Mouse (Mus musculus): ENCODE measurements around the gene Tm4sf5. TPM values are rescaled to one million over a fixed set of nuclear protein-coding genes. Genes with fewer than 3 reads are reported as not detected.

Gene Tm4sf5
- polyA plus RNA-seq, 1 experiment: 1.8 TPM

- Histone ChIP-seq H3K4me1 (ENCODE audit: control insufficient read depth, insufficient read depth, low read length) (peaks cover 2% of the 10 kb centered on the region), H3K36me3 (ENCODE audit: control insufficient read depth, insufficient read depth, low read length, poor library complexity, severe bottlenecking) (no peaks in the 10 kb centered on the region), H3K9me3 (replicated peaks; ENCODE audit: control insufficient read depth, insufficient read depth, low read length, poor library complexity, severe bottlenecking) (no peaks in the 10 kb centered on the region), H3K27me3 (ENCODE audit: control insufficient read depth, insufficient read depth, low read length, poor library complexity, severe bottlenecking) (no peaks in the 10 kb centered on the region), H3K27ac (ENCODE audit: insufficient read depth, low read length) (no peak overlapping the region), H3K4me3 (ENCODE audit: low read depth, low read length) (no peak overlapping the region), H3K9ac (ENCODE audit: low read depth, poor library complexity, severe bottlenecking) (no peak overlapping the region)
- TF ChIP-seq EP300 (IDR thresholded peaks at IDR 0.05; ENCODE audit: insufficient read depth, low read depth, low read length) (no peak), POLR2A (IDR thresholded peaks at IDR 0.05; ENCODE audit: insufficient read depth, low read length) (no peak), CTCF (IDR thresholded peaks at IDR 0.05; ENCODE audit: low read depth, low read length) (no peak)
Measured at GRCm38 (mm10) chr11:70512709-70513342, 7.8 kb downstream of the Tm4sf5 start.

- H3K4me3 ChIP-seq (ENCODE audit: low read depth, low read length): no peak overlapping the region
- H3K27me3 ChIP-seq (ENCODE audit: control insufficient read depth, insufficient read depth, low read length, poor library complexity, severe bottlenecking): no peaks in the 10 kb centered on the region
- TF ChIP-seq EP300 (IDR thresholded peaks at IDR 0.05; ENCODE audit: insufficient read depth, low read depth, low read length) (no peak), POLR2A (IDR thresholded peaks at IDR 0.05; ENCODE audit: insufficient read depth, low read length) (no peak), CTCF (IDR thresholded peaks at IDR 0.05; ENCODE audit: low read depth, low read length) (no peak)
- no peak overlapping the region for H3K27ac ChIP-seq (ENCODE audit: insufficient read depth, low read length)
- H3K9ac ChIP-seq (ENCODE audit: low read depth, poor library complexity, severe bottlenecking): no peak overlapping the region
- no peaks in the 10 kb centered on the region for H3K36me3 ChIP-seq (ENCODE audit: control insufficient read depth, insufficient read depth, low read length, poor library complexity, severe bottlenecking)
- peaks cover 2% of the 10 kb centered on the region for H3K4me1 ChIP-seq (ENCODE audit: control insufficient read depth, insufficient read depth, low read length)
- no peaks in the 10 kb centered on the region for H3K9me3 ChIP-seq (replicated peaks; ENCODE audit: control insufficient read depth, insufficient read depth, low read length, poor library complexity, severe bottlenecking)
Measured at GRCm38 (mm10) chr11:70513520-70513919, 8.5 kb downstream of the Tm4sf5 start.

- peaks cover 2% of the 10 kb centered on the region for H3K4me1 ChIP-seq (ENCODE audit: control insufficient read depth, insufficient read depth, low read length)
- TF ChIP-seq CTCF (IDR thresholded peaks at IDR 0.05; ENCODE audit: low read depth, low read length): no peak
- TF ChIP-seq EP300 (IDR thresholded peaks at IDR 0.05; ENCODE audit: insufficient read depth, low read depth, low read length): no peak
- TF ChIP-seq POLR2A (IDR thresholded peaks at IDR 0.05; ENCODE audit: insufficient read depth, low read length): no peak
- no peaks in the 10 kb centered on the region for H3K9me3 ChIP-seq (replicated peaks; ENCODE audit: control insufficient read depth, insufficient read depth, low read length, poor library complexity, severe bottlenecking)
- H3K9ac ChIP-seq (ENCODE audit: low read depth, poor library complexity, severe bottlenecking): no peak within 1 kb of the TSS
- H3K36me3 ChIP-seq (ENCODE audit: control insufficient read depth, insufficient read depth, low read length, poor library complexity, severe bottlenecking): no peaks in the 10 kb centered on the region
- no peak within 1 kb of the TSS for H3K4me3 ChIP-seq (ENCODE audit: low read depth, low read length)
- H3K27me3 ChIP-seq (ENCODE audit: control insufficient read depth, insufficient read depth, low read length, poor library complexity, severe bottlenecking): no peaks in the 10 kb centered on the region
- H3K27ac ChIP-seq (ENCODE audit: insufficient read depth, low read length): no peak within 1 kb of the TSS
Measured at GRCm38 (mm10) chr11:70514288-70514687, 9.2 kb downstream of the Tm4sf5 start, which contains the start of gene Vmo1. Gene Vmo1, minus strand, starts transcription at chr11:70514616.

- H3K9ac ChIP-seq (ENCODE audit: low read depth, poor library complexity, severe bottlenecking): no peak overlapping the region
- H3K36me3 ChIP-seq (ENCODE audit: control insufficient read depth, insufficient read depth, low read length, poor library complexity, severe bottlenecking): no peaks in the 10 kb centered on the region
- H3K4me1 ChIP-seq (ENCODE audit: control insufficient read depth, insufficient read depth, low read length): peaks cover 2% of the 10 kb centered on the region
- TF ChIP-seq POLR2A (IDR thresholded peaks at IDR 0.05; ENCODE audit: insufficient read depth, low read length) (no peak), CTCF (IDR thresholded peaks at IDR 0.05; ENCODE audit: low read depth, low read length) (no peak), EP300 (IDR thresholded peaks at IDR 0.05; ENCODE audit: insufficient read depth, low read depth, low read length) (no peak)
- H3K9me3 ChIP-seq (replicated peaks; ENCODE audit: control insufficient read depth, insufficient read depth, low read length, poor library complexity, severe bottlenecking): no peaks in the 10 kb centered on the region
- H3K27me3 ChIP-seq (ENCODE audit: control insufficient read depth, insufficient read depth, low read length, poor library complexity, severe bottlenecking): no peaks in the 10 kb centered on the region
- no peak overlapping the region for H3K27ac ChIP-seq (ENCODE audit: insufficient read depth, low read length)
- H3K4me3 ChIP-seq (ENCODE audit: low read depth, low read length): no peak overlapping the region
Measured at GRCm38 (mm10) chr11:70516352-70516751, 11.3 kb downstream of the Tm4sf5 start.

GRCm38 (mm10) chr11:70518436-70518835 lies 13.4 kb downstream of the Tm4sf5 start:
- Histone ChIP-seq H3K9ac (ENCODE audit: low read depth, poor library complexity, severe bottlenecking) (no peak overlapping the region), H3K27me3 (ENCODE audit: control insufficient read depth, insufficient read depth, low read length, poor library complexity, severe bottlenecking) (no peaks in the 10 kb centered on the region), H3K4me1 (ENCODE audit: control insufficient read depth, insufficient read depth, low read length) (peaks cover 2% of the 10 kb centered on the region), H3K36me3 (ENCODE audit: control insufficient read depth, insufficient read depth, low read length, poor library complexity, severe bottlenecking) (no peaks in the 10 kb centered on the region), H3K4me3 (ENCODE audit: low read depth, low read length) (no peak overlapping the region), H3K27ac (ENCODE audit: insufficient read depth, low read length) (no peak overlapping the region), H3K9me3 (replicated peaks; ENCODE audit: control insufficient read depth, insufficient read depth, low read length, poor library complexity, severe bottlenecking) (no peaks in the 10 kb centered on the region)
- TF ChIP-seq CTCF (IDR thresholded peaks at IDR 0.05; ENCODE audit: low read depth, low read length) (no peak), POLR2A (IDR thresholded peaks at IDR 0.05; ENCODE audit: insufficient read depth, low read length) (no peak), EP300 (IDR thresholded peaks at IDR 0.05; ENCODE audit: insufficient read depth, low read depth, low read length) (no peak)

- Histone ChIP-seq H3K4me1 (ENCODE audit: control insufficient read depth, insufficient read depth, low read length) (peaks cover 2% of the 10 kb centered on the region), H3K4me3 (ENCODE audit: low read depth, low read length) (peak within 1 kb of the TSS; percentile 56), H3K27me3 (ENCODE audit: control insufficient read depth, insufficient read depth, low read length, poor library complexity, severe bottlenecking) (no peaks in the 10 kb centered on the region), H3K9ac (ENCODE audit: low read depth, poor library complexity, severe bottlenecking) (peak within 1 kb of the TSS; percentile 71), H3K36me3 (ENCODE audit: control insufficient read depth, insufficient read depth, low read length, poor library complexity, severe bottlenecking) (no peaks in the 10 kb centered on the region), H3K27ac (ENCODE audit: insufficient read depth, low read length) (no peak within 1 kb of the TSS), H3K9me3 (replicated peaks; ENCODE audit: control insufficient read depth, insufficient read depth, low read length, poor library complexity, severe bottlenecking) (no peaks in the 10 kb centered on the region)
- TF ChIP-seq EP300 (IDR thresholded peaks at IDR 0.05; ENCODE audit: insufficient read depth, low read depth, low read length) (no peak), CTCF (IDR thresholded peaks at IDR 0.05; ENCODE audit: low read depth, low read length) (no peak), POLR2A (IDR thresholded peaks at IDR 0.05; ENCODE audit: insufficient read depth, low read length) (no peak)
Measured at GRCm38 (mm10) chr11:70518923-70519322, 13.9 kb downstream of the Tm4sf5 start, which contains the start of gene Gltpd2. Gene Gltpd2, plus strand, starts transcription at chr11:70519196.

Measured in ES-Bruce4 (cell line).